Mouse (Mus musculus) midbrain, embryonic 13.5 days (tissue): Measurements from ENCODE around the gene Bbs9. TPM values are rescaled to one million over a fixed set of nuclear protein-coding genes. Genes with fewer than 3 reads are reported as not detected.
"Not testable (repeated sequence)": the region's sequence is repeated elsewhere in the genome, so short reads cannot be mapped to it uniquely, and the experiment has no call there.

Experiments used
- ATAC-seq: fragments of 200-750 bp; cut with Nextera tagmentation; 2 replicates; pipeline ENCODE4 v1.8.0; 2017; ENCODE audit warnings: mild to moderate bottlenecking, moderate TSS enrichment, moderate library complexity
- H3K27ac ChIP-seq: fragments of 300-500 bp; sonication (generic); 2 replicates; pipeline ENCODE4 v1.5.1; 2015; ENCODE audit warnings: inconsistent platforms, mild to moderate bottlenecking, moderate library complexity
- H3K27me3 ChIP-seq: fragments of 300-500 bp; sonication (generic); 2 replicates; pipeline ENCODE4 v1.6.1; 2015; ENCODE audit warnings: mild to moderate bottlenecking, inconsistent platforms
- H3K36me3 ChIP-seq: fragments of 300-500 bp; sonication (generic); 2 replicates; pipeline ENCODE4 v1.6.1; 2015; ENCODE audit warnings: mild to moderate bottlenecking, inconsistent platforms
- H3K4me1 ChIP-seq: fragments of 300-500 bp; sonication (generic); replicated peaks from 2 replicates; pipeline ENCODE4 v1.6.1; 2015; ENCODE audit warnings: inconsistent platforms
- H3K4me2 ChIP-seq: fragments of 300-500 bp; sonication (generic); replicated peaks from 2 replicates; pipeline ENCODE4 v1.6.1; 2015; ENCODE audit warnings: moderate library complexity, mild to moderate bottlenecking, inconsistent platforms
- H3K4me3 ChIP-seq: fragments of 300-500 bp; sonication (generic); replicated peaks from 2 replicates; pipeline ENCODE4 v1.5.1; 2015; ENCODE audit warnings: mild to moderate bottlenecking, inconsistent platforms
- H3K9ac ChIP-seq: fragments of 300-500 bp; sonication (generic); replicated peaks from 2 replicates; pipeline ENCODE4 v1.6.1; 2015; ENCODE audit warnings: mild to moderate bottlenecking, inconsistent platforms
- H3K9me3 ChIP-seq: fragments of 300-500 bp; sonication (generic); 2 replicates; pipeline ENCODE4 v1.6.1; 2016; ENCODE audit warnings: mild to moderate bottlenecking, inconsistent platforms
- WGBS: fragments of 180-500 bp; shearing (Covaris S2); methylation state at CpG from one replicate; pipeline ENCODE4 v1.1.7; 2015; 5-methylcytosine and 5-hydroxymethylcytosine counted together
- polyA plus RNA-seq: library from polyadenylated mRNA; unstranded; fragments of >200 nt; fragmentation: Nextera tagmentation; extraction: Ambion mirVana; gene quantifications from 2 replicates; pipeline ENCODE4 v1.2.1, GENCODE M21; 2015

Bbs9 gene
- polyA plus RNA-seq, 1 experiment from 2014 or later: 22.5 TPM

- Histone ChIP-seq H3K9me3 (no peaks in the 10 kb centered on the region), H3K27me3 (no peaks in the 10 kb centered on the region), H3K4me3 (no peak overlapping the region), H3K27ac (no peak overlapping the region), H3K4me2 (no peak overlapping the region), H3K9ac (no peak overlapping the region), H3K36me3 (no peaks in the 10 kb centered on the region), H3K4me1 (peaks cover 17% of the 10 kb centered on the region)
- WGBS: 52% methylated on average over 19 of the region's 19 CpGs
- ATAC-seq: peak; percentile 59
Measured at GRCm38 (mm10) chr9:22708970-22709726, 233.6 kb downstream of the Bbs9 start.

- no peak overlapping the region for H3K27ac ChIP-seq
- no peak overlapping the region for H3K9ac ChIP-seq
- H3K27me3 ChIP-seq: no peaks in the 10 kb centered on the region
- H3K36me3 ChIP-seq: no peaks in the 10 kb centered on the region
- H3K4me3 ChIP-seq: no peak overlapping the region
- no peak overlapping the region for H3K4me2 ChIP-seq
- WGBS: 80% methylated on average over 7 of the region's 7 CpGs
- no peaks in the 10 kb centered on the region for H3K9me3 ChIP-seq
- peaks cover 17% of the 10 kb centered on the region for H3K4me1 ChIP-seq
- ATAC-seq: no peak
Measured at GRCm38 (mm10) chr9:22710032-22710431, 234.5 kb downstream of the Bbs9 start.

- Histone ChIP-seq H3K9me3 (no peaks in the 10 kb centered on the region), H3K9ac (no peak overlapping the region), H3K4me3 (no peak overlapping the region), H3K4me2 (no peak overlapping the region), H3K36me3 (no peaks in the 10 kb centered on the region), H3K4me1 (peaks cover 17% of the 10 kb centered on the region), H3K27me3 (no peaks in the 10 kb centered on the region), H3K27ac (no peak overlapping the region)
- ATAC-seq: no peak
- 87% methylated on average over 2 of the region's 2 CpGs for WGBS
Measured at GRCm38 (mm10) chr9:22711339-22711738, 235.8 kb downstream of the Bbs9 start.

GRCm38 (mm10) chr9:22712743-22713142 lies 237.2 kb downstream of the Bbs9 start:
- Histone ChIP-seq H3K9me3 (no peaks in the 10 kb centered on the region), H3K4me2 (no peak overlapping the region), H3K9ac (no peak overlapping the region), H3K27me3 (no peaks in the 10 kb centered on the region), H3K27ac (no peak overlapping the region), H3K36me3 (no peaks in the 10 kb centered on the region), H3K4me3 (no peak overlapping the region), H3K4me1 (peaks cover 4% of the 10 kb centered on the region; the same call in 1 of the 2 replicates)
- WGBS: 71% methylated on average over 3 of the region's 3 CpGs
- ATAC-seq: 0 out of 2 replicates have a peak, but pooled peaks have one; percentile 34

- H3K27ac ChIP-seq, H3K36me3 ChIP-seq, H3K4me1 ChIP-seq, H3K9me3 ChIP-seq, H3K9ac ChIP-seq, H3K27me3 ChIP-seq, H3K4me3 ChIP-seq, H3K4me2 ChIP-seq: not testable (repeated sequence)
- 21% methylated on average over 4 of the region's 4 CpGs for WGBS
- peak; percentile 64; the same call in 1 of the 2 replicates for ATAC-seq
Measured at GRCm38 (mm10) chr9:22713286-22713685, 237.8 kb downstream of the Bbs9 start.

- Histone ChIP-seq H3K27me3 (no peaks in the 10 kb centered on the region), H3K27ac (no peak overlapping the region), H3K4me1 (no peaks in the 10 kb centered on the region), H3K4me3 (no peak overlapping the region), H3K4me2 (no peak overlapping the region), H3K9ac (no peak overlapping the region), H3K36me3 (no peaks in the 10 kb centered on the region), H3K9me3 (no peaks in the 10 kb centered on the region)
- 91% methylated on average over 4 of the region's 4 CpGs for WGBS
- no peak for ATAC-seq
Measured at GRCm38 (mm10) chr9:22717583-22717982, 242.1 kb downstream of the Bbs9 start.

GRCm38 (mm10) chr9:22718174-22718823 lies 242.8 kb downstream of the Bbs9 start:
- ATAC-seq: no peak
- H3K36me3 ChIP-seq: no peaks in the 10 kb centered on the region
- H3K27ac ChIP-seq: no peak overlapping the region
- 80% methylated on average over 8 of the region's 8 CpGs for WGBS
- H3K27me3 ChIP-seq: no peaks in the 10 kb centered on the region
- H3K4me1 ChIP-seq: no peaks in the 10 kb centered on the region
- no peaks in the 10 kb centered on the region for H3K9me3 ChIP-seq
- H3K9ac ChIP-seq: no peak overlapping the region
- H3K4me3 ChIP-seq: no peak overlapping the region
- no peak overlapping the region for H3K4me2 ChIP-seq

GRCm38 (mm10) chr9:22732646-22733045 lies 257.1 kb downstream of the Bbs9 start:
- Histone ChIP-seq H3K4me2 (no peak overlapping the region), H3K27me3 (no peaks in the 10 kb centered on the region), H3K9me3 (no peaks in the 10 kb centered on the region), H3K4me3 (no peak overlapping the region), H3K36me3 (no peaks in the 10 kb centered on the region), H3K27ac (no peak overlapping the region), H3K9ac (no peak overlapping the region), H3K4me1 (0 out of 2 replicates have a peak, but pooled peaks cover 6% of the 10 kb centered on the region)
- WGBS: 72% methylated on average over 1 of the region's 1 CpGs
- no peak for ATAC-seq

GRCm38 (mm10) chr9:22734954-22735353 lies 259.4 kb downstream of the Bbs9 start:
- no peaks in the 10 kb centered on the region for H3K36me3 ChIP-seq
- H3K27me3 ChIP-seq: no peaks in the 10 kb centered on the region
- no peak overlapping the region for H3K4me2 ChIP-seq
- H3K9ac ChIP-seq: no peak overlapping the region
- 0 out of 2 replicates have a peak, but pooled peaks cover 6% of the 10 kb centered on the region for H3K4me1 ChIP-seq
- 0 out of 2 replicates have a peak, but pooled peaks have one; percentile 43 for ATAC-seq
- no peaks in the 10 kb centered on the region for H3K9me3 ChIP-seq
- no peak overlapping the region for H3K27ac ChIP-seq
- WGBS: 71% methylated on average over 8 of the region's 8 CpGs
- no peak overlapping the region for H3K4me3 ChIP-seq

- 41% methylated on average over 8 of the region's 8 CpGs for WGBS
- Histone ChIP-seq H3K4me1 (0 out of 2 replicates have a peak, but pooled peaks cover 6% of the 10 kb centered on the region), H3K9me3 (no peaks in the 10 kb centered on the region), H3K4me3 (no peak overlapping the region), H3K36me3 (no peaks in the 10 kb centered on the region), H3K27me3 (no peaks in the 10 kb centered on the region), H3K4me2 (no peak overlapping the region), H3K9ac (no peak overlapping the region), H3K27ac (no peak overlapping the region)
- peak; percentile 82 for ATAC-seq
Measured at GRCm38 (mm10) chr9:22735385-22735784, 259.9 kb downstream of the Bbs9 start.

- H3K4me2 ChIP-seq: no peak overlapping the region
- H3K9me3 ChIP-seq: no peaks in the 10 kb centered on the region
- H3K27me3 ChIP-seq: no peaks in the 10 kb centered on the region
- H3K4me3 ChIP-seq: no peak overlapping the region
- no peak overlapping the region for H3K9ac ChIP-seq
- H3K36me3 ChIP-seq: no peaks in the 10 kb centered on the region
- WGBS: 87% methylated on average over 6 of the region's 6 CpGs
- no peak overlapping the region for H3K27ac ChIP-seq
- H3K4me1 ChIP-seq: 0 out of 2 replicates have a peak, but pooled peaks cover 6% of the 10 kb centered on the region
- no peak for ATAC-seq
Measured at GRCm38 (mm10) chr9:22737893-22738292, 262.4 kb downstream of the Bbs9 start.

- no peaks in the 10 kb centered on the region for H3K36me3 ChIP-seq
- no peak overlapping the region for H3K4me2 ChIP-seq
- H3K27ac ChIP-seq: no peak overlapping the region
- 0 out of 2 replicates have a peak, but pooled peaks cover 6% of the 10 kb centered on the region for H3K4me1 ChIP-seq
- 94% methylated on average over 3 of the region's 3 CpGs for WGBS
- no peak for ATAC-seq
- H3K9ac ChIP-seq: no peak overlapping the region
- no peaks in the 10 kb centered on the region for H3K27me3 ChIP-seq
- no peaks in the 10 kb centered on the region for H3K9me3 ChIP-seq
- no peak overlapping the region for H3K4me3 ChIP-seq
Measured at GRCm38 (mm10) chr9:22738861-22739260, 263.3 kb downstream of the Bbs9 start.
